Mouse (Mus musculus) layer of hippocampus, adult 9-11 months (tissue): ENCODE measurements around the gene Atp9a.

Source experiments
- DNase-seq: peaks from one replicate; pipeline ENCODE4 v3.0.0; 2022

Gene Atp9a

GRCm38 (mm10) chr2:168738854-168739253, 3.4 kb downstream of the Atp9a start:
- no peak for DNase-seq

GRCm38 (mm10) chr2:168737878-168738277, 4.3 kb downstream of the Atp9a start:
- no peak for DNase-seq

GRCm38 (mm10) chr2:168734023-168734422, 8.2 kb downstream of the Atp9a start:
- DNase-seq, result peak; percentile 60

GRCm38 (mm10) chr2:168731258-168731657, 11.0 kb downstream of the Atp9a start:
- DNase-seq, result peak; percentile 46

- DNase-seq, result no peak
Observed at GRCm38 (mm10) chr2:168729736-168730135, 12.5 kb downstream of the Atp9a start.

GRCm38 (mm10) chr2:168728045-168728444, 14.2 kb downstream of the Atp9a start:
- DNase-seq, result no peak

GRCm38 (mm10) chr2:168726007-168726406, 16.2 kb downstream of the Atp9a start:
- DNase-seq, result no peak

- DNase-seq, result no peak
Observed at GRCm38 (mm10) chr2:168721313-168721712, 20.9 kb downstream of the Atp9a start.

GRCm38 (mm10) chr2:168719742-168720141, 22.5 kb downstream of the Atp9a start:
- no peak for DNase-seq

- no peak for DNase-seq
Observed at GRCm38 (mm10) chr2:168718735-168719134, 23.5 kb downstream of the Atp9a start.

GRCm38 (mm10) chr2:168718267-168718666, 23.9 kb downstream of the Atp9a start:
- no peak for DNase-seq

GRCm38 (mm10) chr2:168712199-168713176, 29.7 kb downstream of the Atp9a start:
- DNase-seq, result no peak

GRCm38 (mm10) chr2:168710979-168711378, 31.2 kb downstream of the Atp9a start:
- no peak for DNase-seq

- no peak for DNase-seq
Observed at GRCm38 (mm10) chr2:168707766-168708165, 34.4 kb downstream of the Atp9a start.

GRCm38 (mm10) chr2:168702266-168702665, 39.9 kb downstream of the Atp9a start:
- DNase-seq, result peak; percentile 48

- DNase-seq, result no peak
Observed at GRCm38 (mm10) chr2:168695027-168695403, 47.2 kb downstream of the Atp9a start.

GRCm38 (mm10) chr2:168694379-168695026, 47.7 kb downstream of the Atp9a start:
- no peak for DNase-seq

GRCm38 (mm10) chr2:168691774-168692173, 50.4 kb downstream of the Atp9a start:
- DNase-seq, result no peak

- no peak for DNase-seq
Observed at GRCm38 (mm10) chr2:168687326-168687725, 54.9 kb downstream of the Atp9a start.

- DNase-seq, result no peak
Observed at GRCm38 (mm10) chr2:168685909-168686308, 56.3 kb downstream of the Atp9a start.

GRCm38 (mm10) chr2:168684695-168685094, 57.5 kb downstream of the Atp9a start:
- DNase-seq, result no peak

- no peak for DNase-seq
Observed at GRCm38 (mm10) chr2:168683520-168684150, 58.6 kb downstream of the Atp9a start.

- no peak for DNase-seq
Observed at GRCm38 (mm10) chr2:168682721-168683120, 59.5 kb downstream of the Atp9a start.

- DNase-seq, result peak; percentile 62
Observed at GRCm38 (mm10) chr2:168681531-168681930, 60.7 kb downstream of the Atp9a start.
